Mouse (Mus musculus) cerebellum, adult 2 months (tissue): Measurements from ENCODE around the gene Cdkl2. TPM values are rescaled to one million over a fixed set of nuclear protein-coding genes. Genes with fewer than 3 reads are reported as not detected.

Source experiments
- DNase-seq, 2 experiments: peaks; one replicate each; pipeline ENCODE4 v3.0.0; 2021
- H3K27ac ChIP-seq: fragments of 200-500 bp; 2 replicates; pipeline ENCODE4 v1.5.1; 2012; ENCODE audit warnings: low read length, control low read depth, inconsistent platforms; ENCODE audit not compliant: insufficient read depth
- H3K27me3 ChIP-seq: fragments of 200-500 bp; 2 replicates; pipeline ENCODE4 v1.6.1; 2012; ENCODE audit warnings: inconsistent platforms, mild to moderate bottlenecking, low read length, moderate library complexity; ENCODE audit not compliant: control insufficient read depth, insufficient read depth
- H3K4me1 ChIP-seq: fragments of 200-500 bp; 2 replicates; pipeline ENCODE4 v1.6.1; 2011; ENCODE audit warnings: low read length; ENCODE audit not compliant: control insufficient read depth, insufficient read depth
- H3K4me3 ChIP-seq: fragments of 200-500 bp; replicated peaks from 2 replicates; pipeline ENCODE3; 2011; ENCODE audit warnings: mild to moderate bottlenecking, low read depth, low read length, control low read depth; ENCODE audit not compliant: insufficient read depth
- CTCF ChIP-seq: fragments of 200-500 bp; IDR thresholded peaks from 2 replicates; pipeline ENCODE4 v1.5.1; 2011; ENCODE audit warnings: low read depth, mild to moderate bottlenecking, control low read depth, low read length, moderate library complexity, borderline replicate concordance; ENCODE audit not compliant: insufficient read depth
- POLR2A ChIP-seq: fragments of 200-500 bp; IDR thresholded peaks from 2 replicates; pipeline ENCODE4 v1.6.1; 2011; ENCODE audit warnings: low read length, control low read depth, borderline replicate concordance; ENCODE audit not compliant: insufficient read depth
- WGBS: fragments of 180-500 bp; shearing (Covaris S2); methylation state at CpG from one replicate; pipeline ENCODE4 v1.1.7; 2018; 5-methylcytosine and 5-hydroxymethylcytosine counted together
- polyA plus RNA-seq: library from polyadenylated mRNA; depleted of rRNA; stranded (reverse); fragments of >200 nt; gene quantifications from 2 replicates; pipeline ENCODE4 v1.2.3, GENCODE M21; 2012

Gene Cdkl2
- polyA plus RNA-seq, 1 experiment: 11.1 TPM

GRCm38 (mm10) chr5:91989261-91989660 is 54.4 kb downstream of the Cdkl2 start:
- TF ChIP-seq CTCF (no peak), POLR2A (no peak)
- 50% methylated on average over 9 of the region's 9 CpGs for WGBS
- Histone ChIP-seq H3K4me3 (no peak overlapping the region), H3K4me1 (no peaks in the 10 kb centered on the region), H3K27me3 (no peaks in the 10 kb centered on the region), H3K27ac (no peak overlapping the region)
- no peak for DNase-seq

GRCm38 (mm10) chr5:91987799-91988198 is 55.9 kb downstream of the Cdkl2 start:
- H3K4me1 ChIP-seq: no peaks in the 10 kb centered on the region
- DNase-seq: no peak
- no peak overlapping the region for H3K4me3 ChIP-seq
- TF ChIP-seq POLR2A (no peak), CTCF (no peak)
- 99% methylated on average over 2 of the region's 2 CpGs for WGBS
- no peaks in the 10 kb centered on the region for H3K27me3 ChIP-seq
- no peak overlapping the region for H3K27ac ChIP-seq

GRCm38 (mm10) chr5:91987236-91987635 is 56.4 kb downstream of the Cdkl2 start, which contains the start of gene Odaph:
Odaph (plus strand) TSS chr5:91987475.
- WGBS: 71% methylated on average over 4 of the region's 4 CpGs

GRCm38 (mm10) chr5:91985721-91986120 is 58.0 kb downstream of the Cdkl2 start:
- 52% methylated on average over 2 of the region's 2 CpGs for WGBS
- TF ChIP-seq POLR2A (no peak), CTCF (no peak)

More at GRCm38 (mm10) chr5:91987236-91987635, 56.4 kb downstream of the Cdkl2 start, which contains the start of gene Odaph:
- TF ChIP-seq CTCF (no peak), POLR2A (no peak)
- no peak within 1 kb of the TSS for H3K4me3 ChIP-seq
- no peak for DNase-seq
- H3K27me3 ChIP-seq: no peaks in the 10 kb centered on the region
- H3K4me1 ChIP-seq: no peaks in the 10 kb centered on the region
- H3K27ac ChIP-seq: no peak within 1 kb of the TSS

GRCm38 (mm10) chr5:91983490-91983889 is 60.2 kb downstream of the Cdkl2 start:
- TF ChIP-seq POLR2A (no peak), CTCF (no peak)
- no peak for DNase-seq
- Histone ChIP-seq H3K4me3 (no peak overlapping the region), H3K4me1 (no peaks in the 10 kb centered on the region), H3K27ac (no peak overlapping the region), H3K27me3 (no peaks in the 10 kb centered on the region)
- 49% methylated on average over 2 of the region's 2 CpGs for WGBS

More at GRCm38 (mm10) chr5:91985721-91986120, 58.0 kb downstream of the Cdkl2 start:
- no peak for DNase-seq
- Histone ChIP-seq H3K27me3 (no peaks in the 10 kb centered on the region), H3K4me3 (no peak overlapping the region), H3K4me1 (no peaks in the 10 kb centered on the region), H3K27ac (no peak overlapping the region)

- 84% methylated on average over 11 of the region's 11 CpGs for WGBS
- no peak overlapping the region for H3K27ac ChIP-seq
- no peaks in the 10 kb centered on the region for H3K4me1 ChIP-seq
- no peaks in the 10 kb centered on the region for H3K27me3 ChIP-seq
- H3K4me3 ChIP-seq: no peak overlapping the region
- TF ChIP-seq POLR2A: no peak
- TF ChIP-seq CTCF: no peak
- no peak for DNase-seq
Observed at GRCm38 (mm10) chr5:91981176-91981840, 62.4 kb downstream of the Cdkl2 start.

GRCm38 (mm10) chr5:91977397-91977770 is 66.3 kb downstream of the Cdkl2 start:
- no peak for DNase-seq
- no peak overlapping the region for H3K4me3 ChIP-seq
- WGBS: 87% methylated on average over 2 of the region's 2 CpGs
- no peaks in the 10 kb centered on the region for H3K4me1 ChIP-seq
- H3K27me3 ChIP-seq: no peaks in the 10 kb centered on the region
- H3K27ac ChIP-seq: no peak overlapping the region
- no peak for TF ChIP-seq POLR2A
- TF ChIP-seq CTCF: no peak
